Mouse (Mus musculus): Measurements from ENCODE around the gene P2ry6. TPM values are rescaled to one million over a fixed set of nuclear protein-coding genes. Genes with fewer than 3 reads are reported as not detected.

The P2ry6 gene
- total RNA-seq, 1 experiment from 2014 or later: 2.4 TPM

DNA sequence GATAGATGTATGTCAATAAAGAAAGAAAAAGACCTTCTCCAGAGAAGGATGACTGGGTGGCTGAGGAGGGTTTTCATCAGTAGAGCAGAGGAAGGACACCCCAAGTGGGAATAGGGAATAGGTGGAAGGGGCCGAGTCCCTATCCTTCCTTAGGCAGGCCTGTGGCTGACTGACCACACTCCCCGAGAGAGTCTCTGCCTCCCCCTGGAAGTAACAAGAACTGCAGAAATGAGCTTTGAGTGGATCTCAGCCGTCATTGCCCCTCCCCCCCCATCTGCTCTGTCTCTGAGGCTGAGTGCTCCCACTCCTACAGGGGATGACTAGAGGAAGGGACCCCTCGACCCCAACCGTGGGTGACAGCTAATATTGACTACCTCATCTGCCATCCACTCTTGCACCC lies 33.3 kb downstream of the P2ry6 start:
- DNase-seq: no peak

DNA sequence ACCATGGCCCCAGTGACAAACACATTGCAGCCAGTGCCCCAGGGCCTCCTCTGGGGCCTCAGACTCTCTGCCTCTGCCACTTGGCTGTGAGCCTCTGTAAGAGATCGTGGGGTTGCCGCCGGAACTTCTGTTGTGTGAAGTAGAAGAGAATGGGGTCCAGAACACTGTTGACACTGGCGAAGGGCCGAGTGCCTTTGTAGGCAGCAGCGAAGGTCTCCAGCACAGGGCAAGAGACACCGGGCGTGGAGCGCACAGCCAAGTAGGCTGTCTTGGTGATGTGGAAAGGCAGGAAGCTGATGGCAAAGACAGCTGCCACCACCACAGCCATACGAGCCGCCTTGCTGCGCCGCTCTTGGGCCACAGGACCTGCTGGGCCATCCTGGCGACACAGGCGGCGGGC lies 36.3 kb downstream of the P2ry6 start:
- peak; percentile 3 for DNase-seq

DNA sequence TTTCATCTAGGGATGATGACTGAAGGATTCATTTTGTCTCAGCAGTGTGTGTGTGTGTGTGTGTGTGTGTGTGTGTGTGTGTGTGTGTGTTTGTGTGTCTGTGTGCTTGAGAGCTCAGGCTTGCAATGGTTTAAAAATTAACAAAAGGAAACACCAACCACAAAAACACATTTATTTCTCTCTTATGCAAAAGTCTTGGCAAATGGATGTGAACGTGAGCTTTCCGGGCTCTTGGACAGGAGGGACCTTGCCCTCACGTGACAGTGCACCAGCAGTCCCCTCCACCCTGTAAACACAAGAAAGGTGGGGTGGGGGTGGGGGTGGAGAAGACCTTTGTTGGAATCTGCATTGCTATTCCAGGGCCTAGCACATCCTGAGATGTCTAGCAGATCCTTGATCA lies 37.0 kb downstream of the P2ry6 start:
- DNase-seq: peak; percentile 1

DNA sequence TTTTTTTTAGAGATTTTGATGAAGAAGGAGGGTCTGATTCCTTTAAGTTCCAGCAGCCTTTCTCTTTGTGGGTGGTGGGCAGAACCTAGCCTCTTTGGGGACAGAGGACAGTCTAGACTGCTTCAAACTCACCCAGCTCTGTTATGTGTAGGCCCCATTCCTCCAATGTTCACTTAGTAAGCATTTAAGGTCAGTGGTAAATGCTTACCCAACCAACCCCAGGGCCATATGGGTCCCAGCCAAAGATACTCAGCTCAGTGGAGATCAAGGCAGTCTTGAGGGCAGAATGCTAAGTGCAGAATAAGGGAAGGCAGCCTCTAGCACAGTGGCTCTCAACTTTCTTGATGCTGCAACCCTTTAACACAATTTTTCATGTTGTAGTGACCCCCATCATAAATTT lies 40.9 kb downstream of the P2ry6 start:
- DNase-seq: no peak

DNA sequence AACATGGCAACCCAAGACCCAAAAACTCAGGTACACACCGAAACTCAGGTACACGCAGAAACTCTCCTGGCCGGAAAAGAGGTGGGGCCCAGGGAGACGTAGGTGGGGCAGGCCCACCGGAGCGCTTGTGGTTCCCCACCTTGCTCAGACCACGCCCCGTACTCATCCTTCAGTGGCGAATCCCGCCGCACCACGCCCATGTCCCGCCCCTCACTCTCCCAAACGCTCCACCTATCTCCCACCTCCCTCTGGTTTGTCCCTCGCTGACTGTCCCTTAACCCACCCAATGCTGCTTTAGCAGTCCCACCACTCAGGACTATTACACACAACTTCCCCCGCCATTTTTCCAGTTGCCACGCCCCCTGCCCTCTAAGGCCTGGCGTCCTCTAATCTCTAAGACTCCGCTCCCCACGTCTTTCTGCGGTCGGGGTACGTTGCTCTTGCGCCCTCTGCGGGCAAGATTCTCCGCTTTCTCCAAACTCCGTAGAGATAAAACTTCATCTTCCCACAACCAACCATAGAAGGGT lies 41.9 kb downstream of the P2ry6 start:
- DNase-seq: peak; percentile 91

DNA sequence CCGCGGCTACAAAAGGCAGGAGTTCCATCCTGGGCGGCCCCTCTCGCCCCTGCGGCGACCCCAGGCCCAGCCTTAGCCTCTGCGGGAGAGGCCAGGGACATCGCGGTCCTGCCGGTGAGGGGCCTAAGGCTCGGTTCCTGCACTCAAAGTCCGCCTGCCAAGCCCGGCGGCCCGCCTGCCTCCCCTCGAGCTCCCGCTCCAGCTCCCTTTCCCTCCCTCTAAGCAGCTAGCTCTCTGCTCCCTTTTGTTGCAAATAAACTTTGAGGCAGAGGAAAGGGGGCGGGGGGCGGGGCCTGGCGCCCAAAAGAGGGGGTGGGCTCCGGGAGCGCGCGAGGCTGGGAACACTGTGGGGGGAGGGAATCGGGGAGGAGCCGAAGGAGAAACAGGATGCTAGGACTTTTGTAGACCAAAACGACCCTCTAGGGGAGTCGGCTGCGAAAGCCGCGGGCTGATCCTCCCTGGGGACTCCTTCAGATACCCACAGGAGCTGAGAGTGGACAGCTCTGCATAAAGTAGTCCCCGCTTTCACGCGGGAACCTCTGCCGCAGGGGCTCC lies 42.4 kb downstream of the P2ry6 start, which contains the start of gene Arhgef17:
Arhgef17 (minus strand) TSS at position 182 of the 555 bp plus-strand sequence.
- DNase-seq: peak; percentile 66

DNA sequence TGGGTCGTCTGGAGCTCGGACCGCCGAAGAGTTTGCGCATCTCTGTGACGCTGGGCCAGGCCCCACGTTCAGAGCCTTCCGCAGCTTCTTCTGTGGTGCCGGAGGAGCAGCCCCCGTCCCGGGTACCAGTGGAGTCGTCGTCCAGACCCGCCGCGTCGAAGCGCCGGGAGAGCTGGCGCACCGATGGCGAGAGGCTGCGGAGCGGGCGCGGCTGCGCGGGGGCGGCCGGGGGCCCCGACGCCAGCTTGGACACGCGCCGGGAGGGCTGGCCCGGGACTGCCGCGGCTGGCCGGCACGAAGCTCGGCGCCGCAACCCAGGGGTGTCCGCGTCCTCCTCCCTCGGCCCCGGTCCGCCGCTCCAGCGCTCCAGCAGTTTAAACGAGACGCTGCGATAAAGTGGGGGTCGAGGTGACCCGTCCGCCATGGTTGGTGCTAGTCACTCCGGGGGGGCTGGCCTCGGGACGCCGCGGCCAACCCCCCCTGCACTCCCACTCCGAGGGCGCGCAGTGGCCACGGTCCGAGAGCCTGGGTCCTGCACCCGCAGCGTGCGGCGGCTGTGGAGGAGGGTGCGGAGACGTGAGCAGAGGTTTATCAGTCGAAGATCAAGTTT lies 43.0 kb downstream of the P2ry6 start:
- peak; percentile 69 for DNase-seq

DNA sequence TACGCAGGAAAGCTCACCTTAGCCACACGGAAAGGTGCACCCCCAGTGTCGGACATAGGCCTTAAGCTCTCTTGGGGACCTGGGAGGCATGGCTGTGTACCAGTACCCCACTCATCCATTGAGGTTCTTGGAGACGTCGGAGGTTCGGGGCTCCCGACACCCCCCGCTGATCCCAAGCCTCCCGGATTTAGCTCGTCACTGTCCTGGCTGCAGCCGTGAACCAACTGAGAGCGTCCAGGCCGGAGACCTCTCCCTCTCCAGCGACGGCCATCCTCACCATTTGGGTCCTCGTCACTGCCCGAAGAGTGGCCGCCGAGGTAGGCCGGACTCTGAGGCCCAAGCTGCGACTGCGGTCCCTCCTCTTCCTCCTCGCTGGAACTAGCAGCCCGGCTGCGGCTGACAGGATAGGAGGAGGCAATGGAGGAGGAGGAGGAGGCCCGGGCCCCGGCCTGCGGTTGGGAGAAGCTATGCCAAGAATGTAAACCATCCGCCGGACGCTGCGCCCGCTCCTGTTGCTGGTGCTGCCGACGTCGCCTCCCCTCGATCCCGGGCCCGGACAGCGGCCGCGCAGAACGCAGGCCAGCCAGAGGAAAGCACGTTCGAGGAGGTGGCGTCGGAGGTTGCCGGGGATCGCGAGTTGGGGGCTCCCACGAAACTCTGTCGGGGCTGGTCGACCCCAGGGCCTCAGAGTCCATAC lies 43.7 kb downstream of the P2ry6 start:
- DNase-seq: peak; percentile 74

DNA sequence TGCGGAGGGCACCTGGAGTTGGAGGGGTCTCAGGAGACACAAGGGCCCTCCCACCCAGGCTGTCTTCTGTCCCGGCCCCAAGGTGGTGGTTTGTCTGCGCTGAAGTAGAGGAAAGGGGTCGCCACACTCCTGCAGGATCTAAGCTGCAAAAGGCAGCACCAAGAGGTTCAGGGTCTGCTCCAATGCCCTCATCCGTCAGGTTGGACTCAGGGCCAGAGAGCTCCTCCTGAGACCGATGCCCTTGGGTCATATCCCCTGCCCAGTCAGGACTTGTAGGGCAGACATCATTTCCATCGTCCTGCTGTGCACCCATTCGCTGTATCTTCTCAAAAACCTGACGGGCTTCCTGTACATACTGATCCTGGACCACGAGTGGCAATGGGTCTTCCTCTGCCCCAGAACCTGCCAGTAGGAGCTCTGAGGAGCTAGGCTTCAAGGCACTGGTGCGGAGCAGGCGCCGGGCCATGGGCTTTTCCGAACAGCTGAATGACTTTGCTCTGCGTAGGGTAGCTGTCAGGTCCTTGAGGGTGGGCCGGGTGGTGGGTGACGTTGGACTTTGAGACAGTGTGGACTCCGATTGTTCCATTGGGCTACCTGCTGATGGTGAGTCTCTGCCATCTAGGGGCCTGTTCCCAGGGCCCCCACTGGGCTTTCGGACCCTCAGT lies 44.7 kb downstream of the P2ry6 start:
- DNase-seq: no peak

DNA sequence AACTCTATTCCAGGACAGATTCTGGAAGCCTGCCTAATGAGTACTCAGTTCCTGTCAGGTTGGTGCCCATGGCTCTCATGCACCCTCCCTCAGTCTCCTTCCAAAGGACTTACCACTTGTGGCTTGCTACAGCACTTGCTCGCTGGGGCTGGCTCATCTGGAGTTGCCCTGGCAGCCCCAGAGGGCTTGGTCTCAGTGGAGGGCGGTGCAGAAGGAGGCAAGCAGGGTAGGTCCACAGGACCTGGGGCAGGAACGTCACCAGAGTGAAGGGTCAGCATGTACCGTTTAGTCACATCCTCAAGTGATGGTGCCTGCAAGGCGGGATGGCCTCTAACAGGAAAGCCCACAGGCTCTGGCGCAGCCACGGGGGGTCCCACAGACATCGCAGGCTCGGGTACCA lies 46.0 kb downstream of the P2ry6 start:
- peak; percentile 43 for DNase-seq

DNA sequence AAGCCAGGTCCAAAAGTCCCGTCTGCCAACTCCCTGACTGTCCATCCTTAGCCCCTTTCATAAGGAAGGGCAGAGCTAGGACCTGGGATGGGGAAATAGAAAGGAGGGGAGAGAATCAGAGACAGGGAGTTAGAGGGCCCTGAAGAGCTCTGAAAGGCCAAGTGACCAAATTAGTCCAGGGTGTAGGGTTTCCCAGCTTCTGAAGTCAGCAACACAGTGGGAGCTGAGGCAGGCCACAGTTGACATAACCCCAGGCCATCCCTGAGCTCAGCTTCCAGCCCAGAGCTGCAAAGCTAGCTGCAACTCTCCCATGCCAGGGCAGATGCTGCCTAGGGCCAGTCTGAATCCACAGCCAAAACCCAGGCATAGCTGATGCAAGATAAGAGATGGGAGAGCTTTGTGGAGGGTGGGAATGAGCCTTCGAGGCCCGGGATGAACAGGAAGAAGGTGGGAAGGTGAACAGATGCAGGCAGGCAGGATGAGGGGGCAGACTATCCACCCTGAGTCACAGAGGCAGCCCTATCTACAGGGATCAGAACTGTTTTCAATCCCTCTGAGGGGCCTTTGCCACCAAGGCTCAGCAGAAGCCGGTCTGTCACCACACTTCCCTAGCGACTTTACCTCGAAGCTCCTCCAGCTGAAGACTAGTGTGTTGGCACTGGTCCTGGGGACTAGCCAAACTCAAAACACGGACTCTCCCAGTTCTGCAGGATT lies 47.0 kb downstream of the P2ry6 start:
- DNase-seq: peak; percentile 26

DNA sequence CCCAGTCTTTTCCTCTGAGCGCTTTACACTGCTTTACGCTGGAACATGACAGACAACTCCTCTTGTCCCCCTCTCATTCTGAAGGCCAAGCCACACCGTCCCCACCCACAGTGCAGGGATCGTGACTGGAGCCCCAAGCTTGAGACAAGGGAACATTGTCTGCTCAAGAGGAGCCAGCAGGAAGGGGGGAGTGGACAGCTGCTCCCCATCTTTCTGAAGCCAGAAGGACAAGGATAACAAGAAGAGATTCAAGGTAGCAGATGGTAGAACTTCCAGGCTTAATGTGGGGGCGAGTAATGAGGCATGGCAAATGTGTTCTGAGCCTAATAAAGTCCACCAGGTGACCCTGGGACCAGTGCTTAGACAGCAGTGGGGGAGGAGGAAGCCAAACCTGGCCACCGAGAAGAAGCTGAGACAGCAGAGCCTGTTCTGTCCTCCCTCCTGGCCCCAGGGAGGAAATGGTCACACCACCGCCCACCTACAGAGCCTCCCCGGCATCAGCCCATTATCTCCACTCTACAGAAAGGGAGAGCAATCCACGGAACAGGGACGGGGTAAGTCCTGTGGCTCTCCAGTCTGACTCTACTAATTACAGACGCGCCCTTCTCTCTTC lies 48.0 kb downstream of the P2ry6 start:
- no peak for DNase-seq

DNA sequence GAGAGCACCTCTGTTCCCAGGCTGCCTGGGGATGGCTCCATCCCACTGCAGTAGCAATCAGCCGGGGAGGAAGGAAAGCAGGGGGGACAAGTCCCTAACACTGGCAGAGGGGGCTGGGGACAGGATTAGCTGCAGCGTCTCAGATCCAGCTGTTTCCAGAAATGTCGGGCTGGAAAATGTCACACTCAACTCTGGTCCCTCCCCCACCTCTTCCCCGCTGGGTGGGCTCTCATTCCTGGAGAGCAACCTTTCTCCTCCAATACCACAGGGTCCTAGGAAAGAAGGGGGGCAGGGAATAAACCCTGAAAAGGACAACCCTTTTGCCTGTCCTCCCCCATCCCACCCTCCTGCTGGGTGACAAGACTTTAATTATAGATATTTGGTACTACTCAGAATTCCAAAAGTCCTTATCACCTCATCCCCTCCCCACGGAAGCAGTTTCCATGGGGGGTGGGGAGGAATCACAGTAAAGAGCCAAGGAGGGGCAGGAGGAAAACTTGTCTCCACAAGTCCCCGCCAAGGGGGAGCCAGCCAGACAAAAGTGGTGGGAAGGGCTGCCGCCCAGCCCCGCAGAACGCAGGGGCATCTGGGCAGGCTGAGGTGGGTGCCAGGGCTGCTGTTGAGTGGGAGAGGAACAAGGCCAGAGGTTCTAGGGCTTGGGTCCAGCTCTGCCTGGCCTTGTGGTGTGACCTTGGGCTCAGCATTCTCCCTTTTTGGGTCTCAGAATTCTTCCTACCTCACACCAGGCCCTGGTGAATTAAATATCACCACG lies 49.6 kb downstream of the P2ry6 start:
- DNase-seq: peak; percentile 49

DNA sequence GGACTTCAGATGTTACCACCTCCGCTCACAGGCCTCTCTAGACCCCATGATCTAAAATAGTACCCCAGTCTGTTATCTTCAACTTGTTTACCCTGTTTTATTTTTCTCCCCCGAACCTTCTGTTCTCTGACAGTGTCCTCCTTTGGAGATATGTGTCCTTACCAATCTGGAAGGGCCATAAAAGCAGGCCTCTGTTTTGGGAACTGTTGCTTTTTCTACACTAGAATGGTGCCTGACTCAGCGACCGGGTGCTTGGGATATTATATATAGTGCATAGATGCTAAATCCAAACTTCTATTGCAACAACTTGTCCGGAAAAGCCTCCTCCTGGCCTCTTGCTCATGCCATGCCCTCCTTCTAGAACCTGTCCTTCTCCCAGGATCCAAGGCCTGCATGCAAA lies 50.2 kb downstream of the P2ry6 start:
- DNase-seq: no peak

DNA sequence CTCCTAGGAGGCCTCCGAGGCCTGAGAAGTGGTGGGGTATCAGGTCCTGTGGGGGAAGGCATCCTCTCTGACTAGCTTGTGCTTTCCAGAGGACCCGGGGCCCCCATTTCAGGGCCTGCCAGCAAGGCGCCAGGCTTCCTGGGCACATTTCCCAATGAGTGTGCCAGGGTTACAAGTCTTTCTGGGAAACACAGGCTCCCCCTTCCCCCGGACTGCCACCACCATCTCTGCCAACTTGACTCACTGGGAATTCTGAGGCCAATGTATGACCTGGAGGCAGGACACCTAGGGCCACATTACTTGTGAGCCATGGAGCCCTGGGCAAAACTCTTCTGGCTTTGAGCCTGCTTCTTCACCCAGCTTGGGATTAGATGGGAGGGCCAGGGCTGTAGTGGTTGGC lies 51.5 kb downstream of the P2ry6 start:
- peak; percentile 77 for DNase-seq

DNA sequence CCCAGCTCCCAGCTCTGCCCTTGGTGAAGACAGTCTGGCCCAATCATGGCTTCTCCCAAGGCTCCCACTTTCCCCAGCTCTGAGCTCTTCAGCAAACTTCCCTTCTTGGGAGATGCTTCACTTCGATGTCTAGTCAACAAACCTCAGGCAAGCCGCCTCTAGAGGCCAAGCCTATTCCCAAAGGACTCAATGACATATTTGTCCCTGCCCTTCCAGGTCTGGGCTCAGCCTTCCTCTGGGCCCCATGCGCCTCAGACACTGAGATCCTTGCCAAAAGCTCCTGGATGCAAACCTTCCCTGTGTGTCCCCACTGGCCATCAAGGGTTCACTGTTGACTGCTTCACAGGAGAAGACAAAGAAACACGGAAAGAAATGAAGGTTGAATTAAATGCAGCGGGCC lies 53.2 kb downstream of the P2ry6 start:
- peak; percentile 21 for DNase-seq

DNA sequence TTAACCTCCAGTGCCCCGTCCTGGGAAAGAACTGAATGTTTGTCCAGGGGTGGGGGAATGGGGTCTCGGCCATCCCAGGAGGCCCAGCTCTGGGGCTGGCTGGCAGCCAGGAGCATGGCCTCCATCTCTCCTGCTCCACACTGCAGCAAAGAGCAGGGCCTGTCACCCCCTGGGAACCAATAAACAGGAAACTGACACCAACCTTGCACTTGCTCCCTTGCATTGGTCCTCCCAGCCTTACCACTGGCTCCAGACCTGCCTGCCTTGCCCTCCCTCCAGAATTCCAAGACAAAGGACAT lies 54.7 kb downstream of the P2ry6 start:
- peak; percentile 46 for DNase-seq

DNA sequence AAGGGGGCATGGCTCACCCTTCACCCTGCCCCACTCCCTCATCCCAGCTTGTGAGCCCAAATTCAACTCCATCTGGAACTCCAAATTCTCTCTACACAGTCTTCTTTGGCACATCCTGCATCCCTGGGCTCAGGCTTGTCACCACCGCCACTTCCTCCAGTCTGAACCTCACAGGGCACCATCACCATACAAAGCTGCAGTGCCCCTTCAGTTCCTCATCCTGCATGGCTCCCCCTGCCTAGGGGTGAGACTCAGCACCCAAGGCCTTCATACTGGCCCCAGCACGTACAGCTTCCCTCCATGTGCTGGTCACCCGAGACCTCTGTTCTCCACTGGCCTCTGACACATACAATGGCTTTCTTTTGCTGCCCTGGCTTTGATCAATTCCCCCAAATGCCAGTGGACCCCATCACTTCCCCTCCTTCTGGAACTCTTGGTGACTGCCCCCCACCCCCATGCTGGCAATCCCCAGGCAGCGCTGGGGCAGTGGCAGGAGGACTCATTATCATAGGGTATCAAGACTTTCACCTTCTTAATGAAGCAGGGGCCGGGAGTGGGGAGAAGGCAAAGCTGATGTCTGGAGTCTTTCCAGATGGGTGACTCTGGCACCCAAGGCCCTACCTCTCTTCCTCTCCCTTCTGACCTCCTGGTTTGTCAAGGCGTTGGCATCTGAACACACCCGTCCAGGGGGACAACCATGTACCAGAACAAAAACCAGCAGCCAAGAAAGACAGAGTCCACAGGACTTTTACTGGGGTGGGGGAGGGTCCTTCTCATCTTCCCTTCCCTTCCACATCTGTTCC lies 55.2 kb downstream of the P2ry6 start:
- DNase-seq: no peak

DNA sequence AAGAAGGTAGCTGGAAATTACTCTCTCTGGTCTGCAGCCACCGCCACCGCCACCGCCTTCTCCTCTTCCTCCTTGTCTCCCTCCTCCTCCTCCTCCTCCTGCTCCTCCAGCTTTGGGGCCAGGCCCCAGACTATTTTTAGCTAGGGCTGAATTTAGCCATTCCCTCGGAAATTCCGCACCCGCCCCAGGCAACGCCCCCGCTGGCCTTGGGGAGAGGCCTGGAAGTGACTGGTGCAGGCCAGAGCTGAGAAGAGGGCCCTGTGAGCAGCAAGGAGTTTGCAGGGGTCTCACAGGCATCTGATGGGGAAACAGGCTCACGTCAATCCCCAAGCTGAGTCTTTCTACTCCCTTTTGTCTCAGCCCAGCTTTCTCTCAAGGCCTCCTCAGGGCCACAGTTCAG lies 56.3 kb downstream of the P2ry6 start:
- DNase-seq: peak; percentile 82

DNA sequence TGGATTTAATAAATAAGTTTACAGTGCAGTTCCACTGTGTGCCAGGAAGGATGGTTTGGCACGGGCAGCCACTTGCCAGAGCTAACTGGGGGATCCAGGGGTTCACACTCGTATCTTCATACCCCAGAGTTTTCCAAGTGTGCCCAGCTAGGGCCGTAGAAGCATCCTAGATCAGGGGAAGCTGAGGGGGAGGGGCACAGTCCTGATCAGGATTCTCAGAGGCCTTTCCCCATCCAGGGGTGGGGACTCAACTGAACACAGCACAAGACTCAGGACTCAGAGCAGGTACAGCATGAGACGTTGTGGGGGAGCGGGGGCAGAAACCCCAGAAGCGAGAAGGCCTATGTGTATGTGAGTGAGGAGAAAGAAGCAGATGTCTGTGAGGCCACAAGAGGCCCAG lies 56.7 kb downstream of the P2ry6 start:
- DNase-seq: peak; percentile 15
